Mouse (Mus musculus): ENCODE data around the gene Gm572. TPM values are rescaled to one million over a fixed set of nuclear protein-coding genes. Genes with fewer than 3 reads are reported as not detected.

Gm572 gene
- polyA plus RNA-seq, 1 experiment = 0.10 TPM

DNA sequence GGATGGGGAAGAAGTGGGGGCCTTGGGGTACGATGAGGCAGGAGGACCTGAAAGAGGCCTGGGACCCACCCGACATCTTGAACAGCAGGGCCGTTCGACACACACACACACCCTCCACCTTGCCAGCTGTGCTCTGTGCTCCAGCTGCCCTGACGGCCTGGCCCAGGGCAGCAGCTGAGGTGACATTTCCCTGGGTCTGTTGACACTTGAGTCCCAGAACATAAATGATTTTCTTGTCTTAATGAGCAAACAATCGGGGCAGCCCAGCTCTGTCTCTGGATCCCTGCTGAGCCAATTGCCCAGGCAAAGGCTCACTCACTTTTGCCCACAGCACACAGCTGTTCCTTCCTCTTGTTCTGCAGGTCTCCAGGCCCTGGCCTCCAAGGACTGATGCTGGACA is 20.9 kb downstream of the Gm572 start:
- Histone ChIP-seq H3K4me1 (ENCODE audit: control insufficient read depth, insufficient read depth, low read length) (no peaks in the 10 kb centered on the region; the same call in 1 of the 2 replicates), H3K27ac (ENCODE audit: control insufficient read depth, insufficient read depth, low read depth, low read length) (no peak overlapping the region), H3K27me3 (ENCODE audit: control insufficient read depth, insufficient read depth, low read length) (no peaks in the 10 kb centered on the region), H3K4me3 (ENCODE audit: control insufficient read depth, low read depth, low read length) (no peak overlapping the region), H3K36me3 (ENCODE audit: control insufficient read depth, insufficient read depth, low read length) (no peaks in the 10 kb centered on the region)
- no peak for TF ChIP-seq POLR2A (IDR thresholded peaks at IDR 0.05; ENCODE audit: control insufficient read depth, low read depth, low read length)
- TF ChIP-seq CTCF (IDR thresholded peaks at IDR 0.05; ENCODE audit: control insufficient read depth, insufficient read depth, insufficient replicate concordance, low read depth, low read length) = no peak

GRCm38 (mm10) chr4:148667006-148667755 is 24.1 kb downstream of the Gm572 start:
- H3K27me3 ChIP-seq (ENCODE audit: control insufficient read depth, insufficient read depth, low read length) = no peaks in the 10 kb centered on the region
- no peak for TF ChIP-seq CTCF (IDR thresholded peaks at IDR 0.05; ENCODE audit: control insufficient read depth, insufficient read depth, insufficient replicate concordance, low read depth, low read length)
- H3K4me3 ChIP-seq (ENCODE audit: control insufficient read depth, low read depth, low read length) = no peak overlapping the region
- H3K4me1 ChIP-seq (ENCODE audit: control insufficient read depth, insufficient read depth, low read length) = no peaks in the 10 kb centered on the region; the same call in 1 of the 2 replicates
- H3K27ac ChIP-seq (ENCODE audit: control insufficient read depth, insufficient read depth, low read depth, low read length) = no peak overlapping the region
- H3K36me3 ChIP-seq (ENCODE audit: control insufficient read depth, insufficient read depth, low read length) = no peaks in the 10 kb centered on the region

DNA sequence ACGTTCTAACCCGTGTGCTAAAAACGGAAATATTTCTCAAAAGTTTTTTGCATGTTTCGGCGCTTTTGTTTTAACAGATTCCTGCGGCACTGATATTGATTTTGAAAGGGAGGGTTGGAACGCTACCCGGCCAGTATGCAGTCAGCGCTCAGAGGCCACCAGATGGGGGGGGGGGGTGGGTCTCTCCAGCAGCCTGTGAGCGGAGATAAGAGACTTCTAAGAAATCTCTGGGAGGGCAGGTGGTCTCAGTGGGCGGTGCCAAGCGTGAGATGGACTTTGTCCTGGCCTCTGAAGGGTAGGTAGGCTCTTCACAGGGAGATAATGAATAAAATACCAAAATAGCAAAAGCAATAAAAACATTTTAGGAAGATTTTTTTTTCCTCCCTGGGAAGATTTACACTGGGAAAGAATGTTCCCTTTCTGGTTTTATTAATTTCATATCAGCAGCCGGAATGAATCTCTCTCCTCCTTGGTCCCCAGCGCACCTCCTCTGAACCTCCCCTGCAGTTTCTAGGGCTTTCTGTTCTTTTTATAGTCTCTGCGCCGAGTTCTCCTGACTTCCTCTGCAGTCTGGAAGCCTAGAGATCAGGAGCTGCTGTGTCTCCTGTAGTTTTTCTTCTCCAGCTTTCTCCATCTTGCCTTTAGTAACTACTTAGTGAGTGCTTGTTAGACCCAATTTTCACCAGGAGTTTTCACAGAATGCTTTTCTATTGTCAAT is 28.3 kb downstream of the Gm572 start:
- Histone ChIP-seq H3K36me3 (ENCODE audit: control insufficient read depth, insufficient read depth, low read length) (no peaks in the 10 kb centered on the region), H3K4me1 (ENCODE audit: control insufficient read depth, insufficient read depth, low read length) (peaks cover 5% of the 10 kb centered on the region), H3K27ac (ENCODE audit: control insufficient read depth, insufficient read depth, low read depth, low read length) (no peak overlapping the region), H3K4me3 (ENCODE audit: control insufficient read depth, low read depth, low read length) (no peak overlapping the region), H3K27me3 (ENCODE audit: control insufficient read depth, insufficient read depth, low read length) (no peaks in the 10 kb centered on the region)
- TF ChIP-seq POLR2A (IDR thresholded peaks at IDR 0.05; ENCODE audit: control insufficient read depth, low read depth, low read length) = no peak
- TF ChIP-seq CTCF (IDR thresholded peaks at IDR 0.05; ENCODE audit: control insufficient read depth, insufficient read depth, insufficient replicate concordance, low read depth, low read length) = no peak

DNA sequence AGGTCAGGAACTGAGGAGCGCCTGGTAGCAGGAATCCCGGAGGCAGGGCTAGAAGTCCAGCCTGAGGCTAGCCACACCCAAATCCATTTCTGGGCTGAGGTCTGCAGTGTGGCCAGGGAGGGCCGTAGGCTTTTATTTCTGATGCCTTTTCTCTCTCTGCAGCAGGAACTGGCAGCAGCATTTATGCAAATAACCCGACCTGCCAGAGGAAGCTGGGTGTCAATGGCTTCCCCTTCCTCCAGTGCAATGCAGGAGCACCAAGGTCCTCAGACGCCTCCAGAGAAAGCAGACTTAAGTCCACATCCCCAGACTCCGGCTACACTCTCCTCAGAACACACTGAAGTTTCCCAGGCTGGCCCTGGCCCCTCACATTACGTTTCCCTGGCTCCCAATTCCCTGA is 31.9 kb downstream of the Gm572 start:
- H3K27me3 ChIP-seq (ENCODE audit: control insufficient read depth, insufficient read depth, low read length) = no peaks in the 10 kb centered on the region
- H3K36me3 ChIP-seq (ENCODE audit: control insufficient read depth, insufficient read depth, low read length) = no peaks in the 10 kb centered on the region
- TF ChIP-seq CTCF (IDR thresholded peaks at IDR 0.05; ENCODE audit: control insufficient read depth, insufficient read depth, insufficient replicate concordance, low read depth, low read length) = no peak
- TF ChIP-seq POLR2A (IDR thresholded peaks at IDR 0.05; ENCODE audit: control insufficient read depth, low read depth, low read length) = no peak
- H3K4me1 ChIP-seq (ENCODE audit: control insufficient read depth, insufficient read depth, low read length) = peaks cover 5% of the 10 kb centered on the region
- no peak overlapping the region for H3K4me3 ChIP-seq (ENCODE audit: control insufficient read depth, low read depth, low read length)
- H3K27ac ChIP-seq (ENCODE audit: control insufficient read depth, insufficient read depth, low read depth, low read length) = no peak overlapping the region

DNA sequence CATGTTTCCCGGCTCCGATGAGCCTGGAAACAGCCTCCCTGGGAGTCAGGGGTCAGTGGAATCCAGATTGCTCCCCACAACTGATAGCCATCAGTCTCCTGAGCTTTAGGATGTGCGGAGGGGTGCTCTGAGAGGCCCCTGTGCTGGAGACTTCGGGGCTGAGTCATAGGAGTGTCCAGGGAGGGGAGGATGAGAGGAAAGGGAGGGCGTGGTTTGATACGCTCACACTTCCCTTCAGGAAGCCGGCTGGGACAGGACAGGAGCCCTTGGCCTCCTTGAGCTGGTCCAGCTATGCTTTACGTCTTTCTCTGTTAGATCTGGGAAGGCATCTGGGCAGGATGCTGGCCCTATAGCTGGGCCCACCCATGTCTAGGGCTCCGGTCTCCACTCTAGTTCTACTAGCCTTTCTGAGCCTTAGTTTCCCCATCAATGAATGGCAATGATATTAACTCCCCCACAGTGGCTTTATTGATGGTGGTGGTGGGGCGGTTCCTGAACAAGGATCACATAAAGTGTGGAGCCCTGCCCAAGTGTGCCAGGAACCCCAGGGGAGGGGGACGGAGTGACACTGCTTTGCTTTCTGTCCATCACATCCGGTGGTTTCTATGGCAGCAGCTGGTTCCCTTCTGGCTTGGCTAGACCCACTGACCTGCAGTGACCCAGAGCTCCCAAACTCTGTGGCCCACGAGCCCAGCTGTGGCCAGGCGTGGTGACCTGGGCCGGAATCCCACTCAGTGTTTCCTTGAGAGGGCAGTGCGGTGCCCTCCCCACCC is 33.3 kb downstream of the Gm572 start:
- H3K4me1 ChIP-seq (ENCODE audit: control insufficient read depth, insufficient read depth, low read length) = peaks cover 7% of the 10 kb centered on the region
- no peaks in the 10 kb centered on the region for H3K27me3 ChIP-seq (ENCODE audit: control insufficient read depth, insufficient read depth, low read length)
- no peaks in the 10 kb centered on the region for H3K36me3 ChIP-seq (ENCODE audit: control insufficient read depth, insufficient read depth, low read length)
- TF ChIP-seq POLR2A (IDR thresholded peaks at IDR 0.05; ENCODE audit: control insufficient read depth, low read depth, low read length) (no peak), CTCF (IDR thresholded peaks at IDR 0.05; ENCODE audit: control insufficient read depth, insufficient read depth, insufficient replicate concordance, low read depth, low read length) (no peak)
- no peak overlapping the region for H3K4me3 ChIP-seq (ENCODE audit: control insufficient read depth, low read depth, low read length)
- no peak overlapping the region for H3K27ac ChIP-seq (ENCODE audit: control insufficient read depth, insufficient read depth, low read depth, low read length)

- H3K27ac ChIP-seq (ENCODE audit: control insufficient read depth, insufficient read depth, low read depth, low read length) = no peak overlapping the region
- no peak for TF ChIP-seq POLR2A (IDR thresholded peaks at IDR 0.05; ENCODE audit: control insufficient read depth, low read depth, low read length)
- TF ChIP-seq CTCF (IDR thresholded peaks at IDR 0.05; ENCODE audit: control insufficient read depth, insufficient read depth, insufficient replicate concordance, low read depth, low read length) = no peak
These were observed 34.0 kb downstream of the Gm572 start for GRCm38 (mm10) chr4:148676961-148677637.

More at GRCm38 (mm10) chr4:148676961-148677637, 34.0 kb downstream of the Gm572 start:
- Histone ChIP-seq H3K4me3 (ENCODE audit: control insufficient read depth, low read depth, low read length) (no peak overlapping the region), H3K4me1 (ENCODE audit: control insufficient read depth, insufficient read depth, low read length) (peaks cover 8% of the 10 kb centered on the region), H3K36me3 (ENCODE audit: control insufficient read depth, insufficient read depth, low read length) (no peaks in the 10 kb centered on the region), H3K27me3 (ENCODE audit: control insufficient read depth, insufficient read depth, low read length) (no peaks in the 10 kb centered on the region)

Measured in testis, adult 2 months (tissue).